Comparison of ENCODE assay signal across 8 mouse cellular contexts in genomic region chr10:119240722-119241089, GRCm38 (mm10). TPM values are rescaled to one million over a fixed set of nuclear protein-coding genes. Genes with fewer than 3 reads are reported as not detected.
DNase-seq lines count a peak whose midpoint lies in the region; ATAC-seq and TF ChIP-seq lines count a peak whose summit lies in the region.

No protein-coding gene starts in this region.

- peak overlapping the region; percentile 98 for H3K4me3 ChIP-seq in kidney, postnatal 0 days (replicated peaks; ENCODE audit: low read depth, low read length)
- H3K4me3 ChIP-seq in MEL (ENCODE audit: control insufficient read depth in 1 of 2, insufficient read depth in 1 of 2, low read depth in 2 of 2, low read length in 2 of 2), result peak overlapping the region; percentile 68 to 69
- peak overlapping the region; percentile 97 for H3K4me3 ChIP-seq in forebrain, embryonic 14.5 days (ENCODE audit: low read depth, low read length)
- H3K4me3 ChIP-seq in liver, embryonic 12.5 days, result peak overlapping the region; percentile 77
- H3K4me3 ChIP-seq in stomach, postnatal 0 days (ENCODE audit: low read depth, low read length), result peak overlapping the region; percentile 97

- no peak for TF ChIP-seq RAD21 in MEL (IDR thresholded peaks at IDR 0.05; ENCODE audit: low read depth, low read length)

- peaks cover 4% of the 10 kb centered on the region for H3K4me1 ChIP-seq in kidney, postnatal 0 days (replicated peaks; ENCODE audit: insufficient read depth, low read length)
- H3K4me1 ChIP-seq in MEL (ENCODE audit: control insufficient read depth in 1 of 2, insufficient read depth in 2 of 2, low read length in 2 of 2), result peaks cover 3 to 7% of the 10 kb centered on the region in 2 experiments; a peak in 2 of 4 replicates
- H3K4me1 ChIP-seq in forebrain, embryonic 14.5 days (ENCODE audit: control insufficient read depth, insufficient read depth, low read length), result peaks cover 14% of the 10 kb centered on the region; the same call in 1 of the 2 replicates
- peaks cover 27% of the 10 kb centered on the region for H3K4me1 ChIP-seq in liver, embryonic 12.5 days
- no peaks in the 10 kb centered on the region for H3K4me1 ChIP-seq in stomach, postnatal 0 days (replicated peaks; ENCODE audit: control insufficient read depth, insufficient read depth)

- peak overlapping the region; percentile 59 for H3K4me2 ChIP-seq in kidney, postnatal 0 days (ENCODE audit: low read length)
- peak overlapping the region; percentile 61 for H3K4me2 ChIP-seq in forebrain, embryonic 14.5 days (ENCODE audit: low read length)
- peak overlapping the region; percentile 85 for H3K4me2 ChIP-seq in liver, embryonic 12.5 days
- H3K4me2 ChIP-seq in stomach, postnatal 0 days (replicated peaks; ENCODE audit: low read depth), result peak overlapping the region; percentile 59

- peaks cover 32% of the 10 kb centered on the region for H3K79me2 ChIP-seq in MEL (ENCODE audit: control insufficient read depth, insufficient read depth, low read length, poor library complexity)

- no peak for TF ChIP-seq EP300 in MEL (IDR thresholded peaks at IDR 0.05; ENCODE audit: low read depth in 1 of 2, low read length in 2 of 2)
- no peak for TF ChIP-seq EP300 in stomach, postnatal 0 days (optimal IDR thresholded peaks at IDR 0.05)

- 5% methylated on average over 9 of the region's 9 CpGs for WGBS in kidney, postnatal 0 days
- 1% methylated on average over 9 of the region's 9 CpGs for WGBS in forebrain, embryonic 14.5 days
- 4% methylated on average over 9 of the region's 9 CpGs for WGBS in liver, embryonic 12.5 days (ENCODE audit: insufficient replicate concordance)
- 5% methylated on average over 9 of the region's 9 CpGs for WGBS in stomach, postnatal 0 days

- H3K9ac ChIP-seq in kidney, postnatal 0 days (ENCODE audit: low read depth, low read length), result peak overlapping the region; percentile 92
- H3K9ac ChIP-seq in MEL (ENCODE audit: control insufficient read depth, low read depth, low read length, poor library complexity, severe bottlenecking), result peak overlapping the region; percentile 78
- H3K9ac ChIP-seq in forebrain, embryonic 14.5 days (ENCODE audit: low read length), result peak overlapping the region; percentile 96
- peak overlapping the region; percentile 91 for H3K9ac ChIP-seq in liver, embryonic 12.5 days
- peak overlapping the region; percentile 72 for H3K9ac ChIP-seq in stomach, postnatal 0 days (ENCODE audit: low read length)

- peak overlapping the region; percentile 98 for H3K27ac ChIP-seq in kidney, postnatal 0 days
- peak overlapping the region; percentile 75 for H3K27ac ChIP-seq in MEL (ENCODE audit: control insufficient read depth, low read depth, low read length)
- H3K27ac ChIP-seq in forebrain, embryonic 14.5 days (ENCODE audit: low read depth, low read length), result peak overlapping the region; percentile 59
- H3K27ac ChIP-seq in liver, embryonic 12.5 days, result peak overlapping the region; percentile 78
- peak overlapping the region; percentile 99 for H3K27ac ChIP-seq in stomach, postnatal 0 days (replicated peaks)

- ATAC-seq in kidney, postnatal 0 days (replicated peaks; ENCODE audit: low FRiP score, low read depth), result no peak
- no peak for ATAC-seq in forebrain, embryonic 14.5 days
- no peak for ATAC-seq in liver, embryonic 12.5 days
- no peak for ATAC-seq in stomach, postnatal 0 days (ENCODE audit: low FRiP score, low TSS enrichment)

- DNase-seq in kidney, postnatal 0 days (ENCODE audit: low spot score), result no peak
- no peak for DNase-seq in kidney, adult 9 months
- no peak for DNase-seq in MEL (ENCODE audit: low read depth, low spot score)
- DNase-seq in forebrain, embryonic 14.5 days (ENCODE audit: low spot score), result no peak
- DNase-seq in stomach, postnatal 0 days (ENCODE audit: low spot score), result no peak
- no peak for DNase-seq in embryo, embryonic 10.5 days (ENCODE audit: low spot score)
- no peak for DNase-seq in cerebellum, adult 9-11 months

- 0 out of 2 replicates have a peak, but pooled peaks cover 3% of the 10 kb centered on the region for H3K36me3 ChIP-seq in kidney, postnatal 0 days (ENCODE audit: insufficient read depth, low read length)
- peaks cover 9 to 16% of the 10 kb centered on the region in 2 experiments for H3K36me3 ChIP-seq in MEL (ENCODE audit: control insufficient read depth in 1 of 2, insufficient read depth in 2 of 2, low read length in 2 of 2)
- peaks cover 9% of the 10 kb centered on the region for H3K36me3 ChIP-seq in forebrain, embryonic 14.5 days (ENCODE audit: control insufficient read depth, insufficient read depth, low read length)
- H3K36me3 ChIP-seq in liver, embryonic 12.5 days, result peaks cover 10% of the 10 kb centered on the region
- H3K36me3 ChIP-seq in stomach, postnatal 0 days (ENCODE audit: control insufficient read depth, insufficient read depth, low read length), result no peaks in the 10 kb centered on the region

- TF ChIP-seq POLR2A in MEL (IDR thresholded peaks at IDR 0.05; ENCODE audit: control insufficient read depth in 1 of 2, insufficient read depth in 1 of 2, low read depth in 1 of 2, low read length in 2 of 2, poor library complexity in 1 of 2), result no peak

- no peaks in the 10 kb centered on the region for H3K9me3 ChIP-seq in kidney, postnatal 0 days (replicated peaks; ENCODE audit: low read length)
- no peaks in the 10 kb centered on the region for H3K9me3 ChIP-seq in MEL (replicated peaks; ENCODE audit: insufficient read depth, low read length)
- H3K9me3 ChIP-seq in forebrain, embryonic 14.5 days (replicated peaks; ENCODE audit: control insufficient read depth, low read length), result no peaks in the 10 kb centered on the region
- no peaks in the 10 kb centered on the region for H3K9me3 ChIP-seq in liver, embryonic 12.5 days (replicated peaks)
- no peaks in the 10 kb centered on the region for H3K9me3 ChIP-seq in stomach, postnatal 0 days (ENCODE audit: control insufficient read depth, low read length)

- no peaks in the 10 kb centered on the region for H3K27me3 ChIP-seq in kidney, postnatal 0 days (ENCODE audit: insufficient read depth, low read length)
- H3K27me3 ChIP-seq in MEL (ENCODE audit: control insufficient read depth in 1 of 2, insufficient read depth in 2 of 2, low read length in 2 of 2), result no peaks in the 10 kb centered on the region
- H3K27me3 ChIP-seq in forebrain, embryonic 14.5 days (replicated peaks; ENCODE audit: control insufficient read depth, insufficient read depth, low read length), result no peaks in the 10 kb centered on the region
- no peaks in the 10 kb centered on the region for H3K27me3 ChIP-seq in liver, embryonic 12.5 days (replicated peaks)
- no peaks in the 10 kb centered on the region for H3K27me3 ChIP-seq in stomach, postnatal 0 days (ENCODE audit: control insufficient read depth, insufficient read depth, low read length)

- no peak for TF ChIP-seq CTCF in kidney, postnatal 0 days (IDR thresholded peaks at IDR 0.05; ENCODE audit: low read depth)
- TF ChIP-seq CTCF in MEL (IDR thresholded peaks at IDR 0.05 in 2 of 3, conservative IDR thresholded peaks at IDR 0.05 in 1 of 3; ENCODE audit: control insufficient read depth in 1 of 3, insufficient read depth in 1 of 3, low read depth in 2 of 3, low read length in 3 of 3, poor library complexity in 1 of 3, severe bottlenecking in 1 of 3), result no peak
- TF ChIP-seq CTCF in stomach, postnatal 0 days (IDR thresholded peaks at IDR 0.05; ENCODE audit: low read depth), result no peak

TF ChIP-seq in MEL, 35 proteins besides CTCF, POLR2A, EP300 and RAD21:
- peak; percentile 35; the same call in 1 of the 2 replicates for TF ChIP-seq MXI1 (IDR thresholded peaks at IDR 0.05; ENCODE audit: low read depth, low read length)
- peak; percentile 3; the same call in 1 of the 2 replicates for TF ChIP-seq GATA1 (IDR thresholded peaks at IDR 0.05; ENCODE audit: low read depth, low read length)
- TF ChIP-seq MAZ (IDR thresholded peaks at IDR 0.05; ENCODE audit: low read depth, low read length), result 0 out of 2 replicates have a peak, but pooled peaks have one; percentile 4
- TF ChIP-seq ETS1 (IDR thresholded peaks at IDR 0.05; ENCODE audit: low read depth, low read length), result peak; percentile 3; the same call in 1 of the 2 replicates
- TF ChIP-seq TBP (IDR thresholded peaks at IDR 0.05; ENCODE audit: low read depth, low read length), result no peak

RNA-seq across cellular contexts. Expression of gene Cand1, which starts 0.9 kb away (rescaled TPM):
- 32.6 and 35.6 TPM in 2 replicates for polyA plus RNA-seq in kidney, postnatal 0 days (2015; fragmentation: Nextera tagmentation; extraction: Ambion mirVana)
- 59.4 and 66.9 TPM in 2 replicates for total RNA-seq in MEL (2012; rRNA removed)
- polyA plus RNA-seq in MEL (2012; ENCODE audit: insufficient read depth in 1 of 2, insufficient read length in 2 of 2, low read depth in 1 of 2, low replicate concordance in 2 of 2, missing spikeins in 1 of 2), result 100 to 1,000 TPM; 161 to 187 TPM
- polyA plus RNA-seq in forebrain, embryonic 14.5 days (2014; fragmentation: Nextera tagmentation; extraction: Ambion mirVana), result 60.2 and 63.9 TPM in 2 replicates
- polyA plus RNA-seq in liver, embryonic 12.5 days (2016; fragmentation: Nextera tagmentation; extraction: Ambion mirVana), result 44.4 and 48.5 TPM in 2 replicates
- 15.0 and 16.5 TPM in 2 replicates for polyA plus RNA-seq in stomach, postnatal 0 days (2015; fragmentation: Nextera tagmentation; extraction: Ambion mirVana)
